Mouse (Mus musculus): ENCODE results near the gene C1qtnf4.
"Not testable (repeated sequence)": the region's sequence is repeated elsewhere in the genome, so short reads cannot be mapped to it uniquely, and the experiment has no call there.

Gene C1qtnf4

GRCm38 (mm10) chr2:90881824-90882223 lies 3.8 kb upstream of the C1qtnf4 start:
- no peak for DNase-seq (ENCODE audit: low spot score in 2 of 2)

GRCm38 (mm10) chr2:90886436-90886835 lies 776 bp downstream of the C1qtnf4 start:
- DNase-seq (ENCODE audit: low spot score in 2 of 2) = no peak

DNA sequence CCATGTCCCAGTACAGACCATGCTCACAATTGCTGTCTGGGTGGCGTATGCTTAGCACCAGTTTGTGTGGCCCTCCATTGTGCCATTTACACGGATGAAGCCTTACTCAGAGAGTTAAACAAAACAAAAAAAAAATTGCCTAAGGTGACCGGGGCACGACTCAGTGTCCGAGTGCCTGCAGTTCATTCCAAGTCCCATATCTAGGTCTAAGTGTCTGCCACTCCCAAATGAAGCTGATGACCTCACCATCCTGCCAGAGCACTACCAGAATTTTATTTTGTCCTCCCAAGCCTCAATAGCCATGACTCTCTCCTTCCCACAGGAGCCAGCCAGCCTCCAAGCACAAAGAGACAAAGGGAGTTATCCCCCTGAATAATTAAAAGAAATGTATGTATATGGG lies 2.0 kb downstream of the C1qtnf4 start:
- no peak for DNase-seq (ENCODE audit: low spot score in 2 of 2)

DNA sequence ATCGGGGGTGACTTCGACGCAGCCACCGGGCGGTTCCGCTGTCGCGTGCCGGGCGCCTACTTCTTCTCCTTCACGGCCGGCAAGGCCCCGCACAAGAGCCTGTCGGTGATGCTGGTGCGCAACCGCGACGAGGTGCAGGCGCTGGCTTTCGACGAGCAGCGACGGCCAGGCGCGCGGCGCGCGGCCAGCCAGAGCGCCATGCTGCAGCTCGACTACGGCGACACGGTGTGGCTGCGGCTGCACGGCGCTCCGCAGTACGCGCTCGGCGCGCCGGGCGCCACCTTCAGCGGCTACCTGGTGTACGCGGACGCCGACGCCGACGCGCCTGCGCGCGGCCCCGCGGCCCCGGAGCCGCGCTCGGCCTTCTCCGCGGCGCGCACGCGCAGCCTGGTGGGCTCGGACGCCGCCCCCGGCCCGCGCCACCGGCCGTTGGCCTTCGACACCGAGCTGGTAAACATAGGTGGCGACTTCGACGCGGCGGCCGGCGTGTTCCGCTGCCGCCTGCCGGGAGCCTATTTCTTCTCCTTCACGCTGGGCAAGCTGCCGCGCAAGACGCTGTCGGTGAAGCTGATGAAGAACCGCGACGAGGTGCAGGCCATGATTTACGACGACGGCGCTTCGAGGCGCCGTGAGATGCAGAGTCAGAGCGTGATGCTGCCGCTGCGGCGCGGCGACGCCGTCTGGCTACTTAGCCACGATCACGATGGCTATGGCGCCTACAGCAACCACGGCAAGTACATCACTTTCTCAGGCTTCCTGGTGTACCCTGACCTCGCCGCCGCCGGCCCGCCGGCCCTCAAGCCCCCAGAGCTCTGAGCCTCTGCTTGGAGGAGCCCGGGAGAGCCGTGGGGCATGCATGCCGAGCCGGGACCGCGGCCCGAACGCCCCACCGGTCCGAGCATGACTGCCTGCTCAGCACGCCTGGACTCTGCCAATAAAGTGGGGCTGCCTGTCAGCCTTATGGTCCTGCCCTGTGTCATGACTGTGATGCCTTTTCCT lies 4.2 kb downstream of the C1qtnf4 start:
- peak in 1 of 2 experiments; percentile 20 for DNase-seq (ENCODE audit: low spot score in 2 of 2)

DNA sequence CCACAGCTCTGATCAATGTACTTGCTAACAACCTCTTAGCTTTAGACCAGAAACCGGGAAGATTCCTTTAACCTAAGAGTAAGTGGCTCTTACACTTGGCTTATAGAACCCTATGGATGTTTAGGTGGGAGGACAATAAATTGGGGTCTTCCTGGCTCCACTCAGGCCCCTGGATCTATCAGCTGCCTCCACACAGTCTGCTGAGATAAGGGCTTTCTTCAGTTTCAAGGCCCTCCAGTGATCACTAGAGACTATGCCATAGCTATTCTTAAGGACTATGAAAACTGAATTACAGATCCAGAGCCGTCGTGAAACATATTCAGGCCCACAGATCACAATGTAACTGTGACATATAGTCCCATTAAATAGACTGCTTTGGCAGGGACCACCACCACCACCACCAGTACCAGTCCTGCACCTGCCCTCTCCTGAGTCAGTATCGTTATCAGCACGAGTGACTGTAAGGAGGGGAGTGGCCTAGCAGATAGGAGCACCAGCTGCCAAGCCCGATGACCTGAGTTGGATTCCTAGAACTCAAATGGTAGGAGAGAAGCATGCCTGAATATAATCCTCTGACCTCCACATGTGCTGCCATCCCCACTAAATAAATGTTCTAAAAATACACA lies 8.1 kb downstream of the C1qtnf4 start:
- no peak for DNase-seq (ENCODE audit: low spot score in 2 of 2)

- DNase-seq (ENCODE audit: low spot score in 2 of 2) = not testable (repeated sequence)
Measured at GRCm38 (mm10) chr2:90894299-90894677, 8.6 kb downstream of the C1qtnf4 start.

DNA sequence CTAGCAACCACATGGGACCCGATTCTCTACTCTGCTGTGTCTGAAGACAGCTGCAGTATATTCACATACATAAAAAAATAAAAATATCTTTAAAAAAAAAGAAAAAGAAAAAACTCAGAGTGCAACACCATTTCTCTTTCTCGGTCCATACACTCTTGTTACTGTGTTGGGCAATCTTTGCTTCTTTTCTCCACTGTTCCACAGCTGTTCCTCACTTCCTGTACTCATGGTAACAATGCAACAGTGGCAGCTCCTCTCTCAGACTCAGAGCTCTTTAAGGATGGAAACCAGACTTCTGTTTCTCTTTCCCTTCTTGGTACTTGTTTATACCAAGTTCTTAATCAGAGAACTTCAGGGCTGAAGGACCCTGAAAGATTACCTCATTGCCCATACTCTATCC lies 17.7 kb downstream of the C1qtnf4 start:
- no peak for DNase-seq (ENCODE audit: low spot score in 2 of 2)

GRCm38 (mm10) chr2:90904076-90904855 lies 18.6 kb downstream of the C1qtnf4 start, which contains the start of the genes Kbtbd4 and Ndufs3:
TSS of gene Kbtbd4 (plus strand) at chr2:90904740.
TSS of gene Ndufs3 (minus strand) at chr2:90904827.
- DNase-seq (ENCODE audit: low spot score in 2 of 2) = peak; percentile 89

DNA sequence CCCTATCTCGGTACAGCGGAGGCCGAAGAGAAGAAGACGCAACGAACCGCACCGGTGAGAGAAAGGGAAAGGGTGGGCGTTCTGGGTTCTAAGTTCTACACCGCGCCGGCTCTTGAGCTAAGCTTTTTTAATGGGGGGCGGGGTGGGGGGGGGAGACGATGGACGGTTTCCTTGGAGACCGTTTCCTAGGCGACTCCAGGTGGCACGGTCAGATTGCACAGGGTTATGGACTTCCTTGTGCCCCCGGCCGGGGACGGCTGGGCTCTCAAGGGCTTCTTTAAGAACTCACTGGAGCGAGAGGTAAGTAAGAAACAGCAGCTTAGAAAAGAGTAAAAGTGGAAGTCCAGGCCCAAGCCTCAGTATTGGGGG lies 19.2 kb downstream of the C1qtnf4 start:
- no peak for DNase-seq (ENCODE audit: low spot score in 2 of 2)

GRCm38 (mm10) chr2:90906721-90907120 lies 21.1 kb downstream of the C1qtnf4 start:
- DNase-seq (ENCODE audit: low spot score in 2 of 2) = no peak

- DNase-seq (ENCODE audit: low spot score in 2 of 2) = no peak
Measured at GRCm38 (mm10) chr2:90910861-90911260, 25.2 kb downstream of the C1qtnf4 start.

GRCm38 (mm10) chr2:90911668-90912067 lies 26.0 kb downstream of the C1qtnf4 start:
- DNase-seq (ENCODE audit: low spot score in 2 of 2) = no peak

DNA sequence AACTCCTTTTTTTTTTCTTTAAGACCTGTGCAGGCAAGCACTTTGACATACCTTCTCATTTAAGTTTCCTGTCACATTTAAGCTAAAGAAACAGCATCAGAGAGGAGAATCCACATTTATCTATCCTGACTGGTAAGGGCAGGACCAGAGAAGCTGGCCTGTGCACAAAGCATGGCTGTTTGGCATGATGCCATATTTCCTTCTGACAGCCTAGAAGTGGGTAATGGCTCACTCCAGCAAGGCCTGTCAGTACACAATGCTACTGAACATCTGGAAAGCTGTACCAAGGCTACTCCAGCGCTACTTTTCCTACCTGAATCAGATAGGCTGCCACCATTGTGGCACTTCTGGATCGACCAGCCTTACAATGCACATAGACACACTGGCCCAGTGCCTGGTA lies 28.0 kb downstream of the C1qtnf4 start:
- no peak for DNase-seq (ENCODE audit: low spot score in 2 of 2)

GRCm38 (mm10) chr2:90915516-90915915 lies 29.9 kb downstream of the C1qtnf4 start:
- DNase-seq (ENCODE audit: low spot score in 2 of 2) = no peak

DNA sequence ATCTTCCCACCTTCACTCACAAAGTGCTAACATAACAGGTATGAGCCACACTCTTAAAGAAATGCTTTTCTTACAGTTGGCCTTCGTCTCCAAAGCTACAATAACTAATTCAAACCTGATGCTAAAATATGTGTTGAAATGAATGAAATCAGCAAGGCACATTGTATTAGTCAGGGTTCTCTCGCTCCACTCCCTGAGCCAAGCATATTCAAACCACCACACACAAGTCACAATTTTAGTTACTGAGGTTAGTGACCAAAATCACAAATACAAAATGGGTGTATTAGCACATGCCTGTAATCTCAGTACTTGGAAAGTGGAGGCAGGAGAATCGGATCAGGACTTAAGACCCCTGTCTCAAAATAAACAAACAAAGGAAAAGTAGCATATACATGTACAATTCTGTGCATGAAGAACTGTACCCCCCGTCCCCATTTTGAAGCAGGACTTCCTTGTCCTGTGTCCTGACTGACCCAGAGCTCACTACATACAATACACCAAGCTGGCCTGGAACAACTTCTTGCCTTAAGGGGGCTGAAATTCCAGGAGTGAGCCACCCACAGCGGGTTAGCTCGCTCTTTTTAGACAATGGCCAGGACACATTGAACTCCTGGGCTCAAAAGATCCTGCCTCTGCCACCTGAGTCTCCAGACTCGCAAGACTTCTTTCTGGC lies 31.0 kb downstream of the C1qtnf4 start:
- no peak for DNase-seq (ENCODE audit: low spot score in 2 of 2)

- peak; percentile 43 to 60 for DNase-seq (ENCODE audit: low spot score in 2 of 2)
Measured at GRCm38 (mm10) chr2:90917233-90917998, 31.8 kb downstream of the C1qtnf4 start.

DNA sequence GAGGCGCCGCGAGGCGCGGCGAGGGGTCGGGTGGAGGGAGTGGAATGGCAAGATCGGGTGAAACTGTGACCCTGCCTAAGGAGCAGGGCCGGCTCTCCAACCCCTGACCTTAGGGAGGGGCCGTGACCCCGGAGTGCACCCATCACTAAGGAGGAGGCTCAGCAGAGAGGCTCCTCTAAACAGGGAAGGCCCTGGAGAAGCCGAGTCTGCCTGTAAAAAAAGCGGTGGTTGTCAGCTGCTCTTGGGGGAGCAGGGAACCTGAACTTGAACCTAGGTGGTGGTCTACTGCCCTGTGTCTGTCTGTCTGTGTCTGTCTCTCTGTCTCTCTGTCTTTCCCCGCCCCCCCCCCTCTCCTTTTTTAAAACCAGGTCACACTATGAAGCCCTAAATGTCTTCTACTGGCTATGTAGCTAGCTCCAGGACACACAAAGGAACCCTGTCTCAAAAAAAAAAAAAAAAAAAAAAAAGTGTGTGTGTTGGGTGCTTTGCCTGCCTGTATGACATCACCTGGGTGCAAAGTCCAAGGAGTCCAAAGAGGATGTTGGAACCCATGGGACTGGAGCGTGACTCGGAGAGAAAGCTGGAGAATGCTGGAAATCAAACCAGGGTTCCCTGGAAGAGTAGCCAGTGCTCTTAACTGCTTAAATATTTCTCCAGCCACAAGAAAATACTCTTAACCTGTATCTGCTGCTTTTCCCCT lies 32.5 kb downstream of the C1qtnf4 start:
- DNase-seq (ENCODE audit: low spot score in 2 of 2) = no peak

DNA sequence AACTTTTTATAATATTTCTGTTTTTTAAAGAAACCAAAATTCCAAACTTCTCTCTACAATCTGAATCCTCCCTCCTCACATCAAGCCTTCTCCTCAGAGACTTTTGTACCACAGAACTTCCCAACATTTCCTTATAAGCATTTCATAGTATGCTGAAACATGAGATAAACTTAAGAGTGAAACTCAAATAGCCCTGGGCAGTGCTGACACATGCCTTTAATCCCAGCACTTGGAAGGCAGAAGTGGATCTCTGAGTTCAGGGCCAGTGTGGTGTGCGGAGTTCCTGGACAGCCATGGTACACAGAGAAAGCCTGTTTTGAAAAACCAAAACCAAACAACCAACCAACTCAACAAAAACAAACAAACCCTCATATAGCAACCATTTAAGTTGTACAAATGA lies 35.5 kb downstream of the C1qtnf4 start:
- DNase-seq (ENCODE audit: low spot score in 2 of 2) = no peak

DNA sequence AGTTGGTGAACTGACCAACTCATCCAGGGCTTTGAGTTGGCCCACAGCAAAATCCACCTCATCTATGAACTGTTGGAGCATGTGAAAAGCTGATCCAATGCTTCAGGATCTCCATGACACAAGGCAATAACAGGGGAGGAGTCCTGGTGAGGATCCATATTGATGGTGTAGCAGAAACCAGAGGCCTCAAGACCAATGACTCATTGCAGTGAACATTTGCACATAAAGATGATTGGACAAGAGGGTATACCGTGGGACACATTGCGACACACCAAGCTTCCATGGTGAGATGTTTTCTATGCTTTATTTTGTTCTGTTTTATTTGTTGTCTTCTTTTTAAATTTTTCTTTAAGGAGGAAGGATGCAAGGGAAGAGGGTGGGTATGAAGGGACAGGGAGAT lies 37.0 kb downstream of the C1qtnf4 start:
- DNase-seq (ENCODE audit: low spot score in 2 of 2) = no peak

DNA sequence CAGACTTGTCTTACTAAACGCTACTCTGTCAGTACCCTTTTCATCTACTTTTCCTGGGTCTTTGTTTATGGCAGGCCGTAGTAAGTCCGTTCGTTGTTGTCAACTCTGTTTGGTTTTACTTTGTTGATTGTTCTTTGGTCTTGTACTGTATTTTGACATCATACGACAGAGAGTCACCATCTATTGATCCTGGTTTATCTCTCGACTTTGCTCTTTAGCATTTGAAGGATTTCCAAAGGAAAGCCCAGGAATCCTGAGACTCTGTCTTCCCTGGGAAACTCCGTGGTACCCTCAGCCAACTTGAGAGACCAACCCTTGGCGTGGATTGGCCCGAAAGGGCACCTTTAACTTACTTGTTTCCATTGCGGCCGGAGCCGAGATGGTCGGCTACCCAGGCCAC lies 42.9 kb downstream of the C1qtnf4 start:
- DNase-seq (ENCODE audit: low spot score in 2 of 2) = no peak

Data from right cerebral cortex, adult 2 months (tissue).